Mouse (Mus musculus): ENCODE measurements around the gene Bnip3. TPM values are rescaled to one million over a fixed set of nuclear protein-coding genes. Genes with fewer than 3 reads are reported as not detected.

The Bnip3 gene
- total and polyA plus RNA-seq, 3 experiments, result 20.8 to 294 (median 102) TPM

- Histone ChIP-seq H3K27ac (ENCODE audit: insufficient read depth, low read depth) (no peak overlapping the region), H3K36me3 (replicated peaks in 1 of 2; ENCODE audit: control insufficient read depth in 1 of 2, insufficient read depth in 1 of 2, low read length in 1 of 2) (no peaks in the 10 kb centered on the region), H3K27me3 (replicated peaks) (peaks cover 74% of the 10 kb centered on the region), H3K4me3 (replicated peaks in 1 of 3; ENCODE audit: low read depth in 2 of 3, low read length in 2 of 3, poor library complexity in 1 of 3) (no peak overlapping the region), H3K4me2 (ENCODE audit: insufficient read depth, low read depth, poor library complexity, severe bottlenecking) (no peak overlapping the region), H3K79me2 (replicated peaks; ENCODE audit: control insufficient read depth, extremely low read depth, insufficient read depth, poor library complexity, severe bottlenecking) (no peaks in the 10 kb centered on the region), H3K4me1 (ENCODE audit: control insufficient read depth in 1 of 2, insufficient read depth in 2 of 2) (no peaks in the 10 kb centered on the region), H3K9ac (ENCODE audit: insufficient read depth, low read depth) (no peak overlapping the region), H3K9me3 (replicated peaks; ENCODE audit: low read length) (peaks cover 5% of the 10 kb centered on the region)
- in situ Hi-C loops (cut with MboI; ENCODE audit: low pct_ligation_motif_present, low pct_unique_long_range_greater_than_20kb, low sequenced_read_pairs), result no loop called here
- TF ChIP-seq MYC (IDR thresholded peaks at IDR 0.05; ENCODE audit: low read depth, low read length), result no peak
- no peak for TF ChIP-seq KAT2A (IDR thresholded peaks at IDR 0.05; ENCODE audit: insufficient replicate concordance, low read length)
- TF ChIP-seq ZC3H11A (IDR thresholded peaks at IDR 0.05; ENCODE audit: low read depth, low read length), result no peak
- no peak for TF ChIP-seq SIN3A (IDR thresholded peaks at IDR 0.05; ENCODE audit: low read length)
- peak; percentile 36; the same call in 1 of the 2 replicates for TF ChIP-seq ZNF384 (IDR thresholded peaks at IDR 0.05; ENCODE audit: low read depth, low read length)
- no peak for TF ChIP-seq CHD2 (IDR thresholded peaks at IDR 0.05; ENCODE audit: low read length)
- TF ChIP-seq CHD1 (IDR thresholded peaks at IDR 0.05; ENCODE audit: low read depth, low read length), result no peak
- no peak for DNase-seq (ENCODE audit: extremely low read depth)
- dilution Hi-C loops (cut with MboI; ENCODE audit: extremely low pct_ligation_motif_present, extremely low pct_unique_long_range_greater_than_20kb, low sequenced_read_pairs), result no loop called here
Measured at GRCm38 (mm10) chr7:138945668-138946067, 36.3 kb upstream of the Bnip3 start.

GRCm38 (mm10) chr7:138942301-138942700 is 33.0 kb upstream of the Bnip3 start:
- dilution Hi-C loops (cut with MboI; ENCODE audit: extremely low pct_ligation_motif_present, extremely low pct_unique_long_range_greater_than_20kb, low sequenced_read_pairs) (no loop called here), in situ Hi-C loops (cut with MboI; ENCODE audit: low pct_ligation_motif_present, low pct_unique_long_range_greater_than_20kb, low sequenced_read_pairs) (no loop called here)
- H3K4me3 ChIP-seq (replicated peaks in 1 of 3; ENCODE audit: low read depth in 2 of 3, low read length in 2 of 3, poor library complexity in 1 of 3), result no peak overlapping the region
- TF ChIP-seq GABPA (IDR thresholded peaks at IDR 0.05; ENCODE audit: insufficient replicate concordance, low read depth, low read length) (no peak), CHD1 (IDR thresholded peaks at IDR 0.05; ENCODE audit: low read depth, low read length) (no peak), TCF12 (IDR thresholded peaks at IDR 0.05; ENCODE audit: low read depth, low read length) (no peak), TBP (conservative IDR thresholded peaks at IDR 0.05; ENCODE audit: low read depth, low read length) (no peak), MAFK (IDR thresholded peaks at IDR 0.05; ENCODE audit: insufficient replicate concordance, low read length) (no peak), PAX5 (IDR thresholded peaks at IDR 0.05; ENCODE audit: low read length) (no peak), MXI1 (IDR thresholded peaks at IDR 0.05; ENCODE audit: low read depth, low read length) (no peak), IRF4 (IDR thresholded peaks at IDR 0.05; ENCODE audit: low read depth, low read length) (no peak), EP300 (IDR thresholded peaks at IDR 0.05; ENCODE audit: low read length) (no peak), RCOR1 (conservative IDR thresholded peaks at IDR 0.05; ENCODE audit: low read depth, low read length) (no peak)
- no peak overlapping the region for H3K27ac ChIP-seq (ENCODE audit: insufficient read depth, low read depth)
- no peaks in the 10 kb centered on the region for H3K36me3 ChIP-seq (replicated peaks in 1 of 2; ENCODE audit: control insufficient read depth in 1 of 2, insufficient read depth in 1 of 2, low read length in 1 of 2)
- H3K79me2 ChIP-seq (replicated peaks; ENCODE audit: control insufficient read depth, extremely low read depth, insufficient read depth, poor library complexity, severe bottlenecking), result no peaks in the 10 kb centered on the region
- no peak overlapping the region for H3K9ac ChIP-seq (ENCODE audit: insufficient read depth, low read depth)
- no peak overlapping the region for H3K4me2 ChIP-seq (ENCODE audit: insufficient read depth, low read depth, poor library complexity, severe bottlenecking)
- H3K27me3 ChIP-seq (replicated peaks), result peaks cover 54% of the 10 kb centered on the region
- DNase-seq (ENCODE audit: extremely low read depth), result no peak
- H3K4me1 ChIP-seq (ENCODE audit: control insufficient read depth in 1 of 2, insufficient read depth in 2 of 2), result no peaks in the 10 kb centered on the region
- peaks cover 9% of the 10 kb centered on the region for H3K9me3 ChIP-seq (replicated peaks; ENCODE audit: low read length)

All from CH12.LX (cell line).